Mouse (Mus musculus) layer of hippocampus, postnatal 14 days (tissue): Measurements from ENCODE around the gene Trim29. TPM values are rescaled to one million over a fixed set of nuclear protein-coding genes. Genes with fewer than 3 reads are reported as not detected.

Experiments
- DNase-seq, 2 experiments: peaks; one replicate each; pipeline ENCODE4 v3.0.0; 2021 to 2022; ENCODE audit warnings: low spot score in 2 of 2, mixed read lengths in 1 of 2
- long read RNA-seq, 2 experiments: library from polyadenylated mRNA; stranded (forward); transcript quantifications; one replicate each; pipeline ENCODE4 v2.0.0; 2021
- total RNA-seq, 2 experiments: library from RNA; stranded (reverse); gene quantifications; 2 replicates each; pipeline ENCODE4 v1.2.3; 2021

Trim29 gene
- total RNA-seq: under 1 TPM; 0.44 to 0.67 TPM
- long read RNA-seq, experiment 1: 0 reads
- long read RNA-seq, experiment 2: 0 reads

- no peak for DNase-seq
Observed at GRCm38 (mm10) chr9:43310538-43310937, at the start of gene Trim29. Trim29 (plus strand) TSS chr9:43310848.

GRCm38 (mm10) chr9:43261124-43261907, 49.3 kb upstream of the Trim29 start:
- no peak for DNase-seq

GRCm38 (mm10) chr9:43261941-43262340, 48.7 kb upstream of the Trim29 start:
- DNase-seq: no peak

GRCm38 (mm10) chr9:43262390-43262789, 48.3 kb upstream of the Trim29 start:
- DNase-seq: no peak

- no peak for DNase-seq
Observed at GRCm38 (mm10) chr9:43262811-43263550, 47.7 kb upstream of the Trim29 start.

- no peak for DNase-seq
Observed at GRCm38 (mm10) chr9:43263946-43264451, 46.6 kb upstream of the Trim29 start.

GRCm38 (mm10) chr9:43265194-43265593, 45.5 kb upstream of the Trim29 start:
- DNase-seq: no peak

- no peak for DNase-seq
Observed at GRCm38 (mm10) chr9:43267357-43267756, 43.3 kb upstream of the Trim29 start.

- peak in 1 of 2 experiments; percentile 67 for DNase-seq
Observed at GRCm38 (mm10) chr9:43269166-43269565, 41.5 kb upstream of the Trim29 start.

- DNase-seq: peak; percentile 35 to 70
Observed at GRCm38 (mm10) chr9:43270723-43271252, 39.9 kb upstream of the Trim29 start.

GRCm38 (mm10) chr9:43271761-43272518, 38.7 kb upstream of the Trim29 start:
- DNase-seq: no peak

GRCm38 (mm10) chr9:43273735-43274134, 36.9 kb upstream of the Trim29 start:
- no peak for DNase-seq

GRCm38 (mm10) chr9:43284284-43284683, 26.4 kb upstream of the Trim29 start:
- DNase-seq: peak; percentile 83 to 90

GRCm38 (mm10) chr9:43285281-43285680, 25.4 kb upstream of the Trim29 start:
- no peak for DNase-seq

GRCm38 (mm10) chr9:43286870-43287269, 23.8 kb upstream of the Trim29 start:
- peak; percentile 68 to 72 for DNase-seq

GRCm38 (mm10) chr9:43293058-43293457, 17.6 kb upstream of the Trim29 start:
- DNase-seq: no peak

GRCm38 (mm10) chr9:43300394-43300793, 10.3 kb upstream of the Trim29 start:
- no peak for DNase-seq

- DNase-seq: no peak
Observed at GRCm38 (mm10) chr9:43302989-43303388, 7.7 kb upstream of the Trim29 start.

GRCm38 (mm10) chr9:43305882-43306281, 4.8 kb upstream of the Trim29 start:
- no peak for DNase-seq

GRCm38 (mm10) chr9:43309087-43309872, 1.4 kb upstream of the Trim29 start:
- DNase-seq: no peak
